Mouse (Mus musculus) kidney, adult 8-10 months (tissue): ENCODE data around the gene Fam83g.
"Not testable (repeated sequence)": the region's sequence is repeated elsewhere in the genome, so short reads cannot be mapped to it uniquely, and the experiment has no call there.

Experiments
- DNase-seq, 2 experiments: peaks; one replicate each; pipeline ENCODE4 v3.0.0; 2022

The Fam83g gene

DNA sequence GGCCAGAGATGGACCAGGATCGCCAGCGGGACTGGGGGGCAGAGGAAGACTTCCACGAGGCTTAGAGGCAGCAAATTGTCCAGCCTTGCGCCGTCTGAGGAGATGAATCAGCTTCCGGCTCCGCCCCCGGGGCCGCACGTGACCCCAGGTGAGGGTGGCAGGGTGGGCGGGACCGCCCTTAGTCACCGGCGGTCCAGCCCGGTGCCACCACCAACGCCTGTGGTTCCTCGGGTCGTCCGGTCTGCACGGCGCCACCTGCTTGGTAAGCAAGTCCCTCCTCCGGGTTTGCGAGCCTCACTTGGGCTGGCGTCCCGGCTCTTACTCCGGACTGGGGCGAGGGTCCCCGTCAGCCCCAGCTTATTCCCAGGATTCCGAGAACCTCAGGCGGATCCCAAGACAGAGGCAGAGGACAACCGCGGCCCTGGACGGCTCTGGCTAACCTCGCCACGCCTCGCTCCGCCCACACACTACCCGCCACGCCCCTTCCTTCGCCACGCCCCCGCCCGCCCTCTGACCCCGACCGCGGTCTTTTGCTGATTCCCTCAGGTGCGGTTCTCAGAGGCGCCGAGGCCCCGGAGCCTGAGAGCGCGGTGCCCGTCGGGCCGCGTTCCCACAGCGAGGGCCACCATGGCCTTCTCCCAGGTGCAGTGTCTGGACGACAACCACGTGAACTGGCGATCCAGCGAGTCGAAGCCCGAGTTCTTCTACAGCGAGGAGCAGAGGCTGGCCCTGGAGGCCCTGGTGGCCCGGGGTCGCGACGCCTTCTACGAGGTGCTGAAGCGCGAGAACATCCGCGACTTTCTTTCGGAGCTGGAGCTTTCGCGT, at the start of gene Fam83g:
Gene Fam83g (plus strand): TSS at position 185 of the 825 bp plus-strand sequence.
- peak; percentile 67 to 85 for DNase-seq

GRCm38 (mm10) chr11:61636309-61636708, 47.6 kb upstream of the Fam83g start:
- peak; percentile 30 to 50 for DNase-seq

DNA sequence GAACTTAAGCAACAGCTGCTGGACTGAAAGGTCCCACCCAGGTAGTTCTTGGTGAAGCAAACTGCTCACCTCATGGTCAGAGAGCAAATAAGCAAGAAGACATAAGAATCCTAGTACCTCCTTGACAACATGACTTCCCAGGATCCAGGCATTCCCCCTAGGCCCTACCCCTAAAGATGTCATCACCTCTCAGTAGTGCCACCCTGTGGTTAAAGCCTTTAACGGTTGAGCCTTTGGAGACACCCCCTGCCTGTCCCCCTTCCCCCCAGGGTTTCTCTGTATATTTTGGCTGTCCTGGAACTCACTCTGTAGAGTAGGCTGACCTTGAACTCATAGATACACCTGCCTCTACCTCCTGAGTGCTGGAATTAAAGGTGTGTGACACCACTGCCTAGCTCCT, 46.5 kb upstream of the Fam83g start:
- no peak for DNase-seq

GRCm38 (mm10) chr11:61637856-61638255, 46.0 kb upstream of the Fam83g start:
- no peak for DNase-seq

GRCm38 (mm10) chr11:61638764-61639536, 44.9 kb upstream of the Fam83g start:
- no peak for DNase-seq

- no peak for DNase-seq
Observed at GRCm38 (mm10) chr11:61639601-61640177, 44.2 kb upstream of the Fam83g start.

DNA sequence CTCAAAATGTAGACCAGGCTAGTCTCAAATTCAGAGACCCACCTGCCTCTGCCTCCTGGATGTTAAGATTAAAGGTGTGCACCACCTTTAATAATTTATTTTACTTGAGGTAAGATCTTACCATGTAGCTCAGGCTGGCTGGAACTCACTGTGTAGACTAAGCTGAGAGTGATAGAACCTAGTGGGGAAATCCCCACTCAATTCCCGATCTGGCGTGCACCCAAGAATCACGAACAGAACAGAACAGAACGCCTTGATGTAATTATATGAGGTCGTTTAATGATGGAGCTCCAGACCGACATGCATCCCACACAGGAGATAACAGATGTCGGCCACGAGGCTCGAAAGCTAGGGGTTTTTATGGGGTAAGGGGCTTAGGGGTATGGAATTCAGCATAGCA, 43.3 kb upstream of the Fam83g start:
- not testable (repeated sequence) for DNase-seq

DNA sequence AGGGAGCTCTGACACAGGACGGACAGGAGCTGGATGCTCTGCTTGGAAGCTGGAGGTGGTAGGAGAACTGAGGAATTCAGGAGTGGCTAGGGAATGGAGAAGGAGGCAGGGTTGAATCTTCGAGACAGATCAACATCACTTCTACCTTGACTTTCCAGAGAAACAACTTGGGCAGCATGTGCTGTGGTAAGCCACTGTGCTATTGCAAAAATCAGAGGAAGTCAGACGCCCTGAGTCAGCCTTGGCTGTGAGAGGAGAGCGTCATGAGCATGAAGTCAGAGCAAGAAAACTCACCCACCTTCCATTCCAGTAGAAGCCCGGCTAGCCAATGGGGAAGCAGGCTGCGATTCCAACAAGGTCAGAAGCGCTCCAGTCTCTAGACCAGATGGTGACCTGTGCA, 41.8 kb upstream of the Fam83g start:
- DNase-seq, result no peak

- DNase-seq, result peak in 1 of 2 experiments; percentile 41
Observed at GRCm38 (mm10) chr11:61643184-61643961, 40.5 kb upstream of the Fam83g start.

DNA sequence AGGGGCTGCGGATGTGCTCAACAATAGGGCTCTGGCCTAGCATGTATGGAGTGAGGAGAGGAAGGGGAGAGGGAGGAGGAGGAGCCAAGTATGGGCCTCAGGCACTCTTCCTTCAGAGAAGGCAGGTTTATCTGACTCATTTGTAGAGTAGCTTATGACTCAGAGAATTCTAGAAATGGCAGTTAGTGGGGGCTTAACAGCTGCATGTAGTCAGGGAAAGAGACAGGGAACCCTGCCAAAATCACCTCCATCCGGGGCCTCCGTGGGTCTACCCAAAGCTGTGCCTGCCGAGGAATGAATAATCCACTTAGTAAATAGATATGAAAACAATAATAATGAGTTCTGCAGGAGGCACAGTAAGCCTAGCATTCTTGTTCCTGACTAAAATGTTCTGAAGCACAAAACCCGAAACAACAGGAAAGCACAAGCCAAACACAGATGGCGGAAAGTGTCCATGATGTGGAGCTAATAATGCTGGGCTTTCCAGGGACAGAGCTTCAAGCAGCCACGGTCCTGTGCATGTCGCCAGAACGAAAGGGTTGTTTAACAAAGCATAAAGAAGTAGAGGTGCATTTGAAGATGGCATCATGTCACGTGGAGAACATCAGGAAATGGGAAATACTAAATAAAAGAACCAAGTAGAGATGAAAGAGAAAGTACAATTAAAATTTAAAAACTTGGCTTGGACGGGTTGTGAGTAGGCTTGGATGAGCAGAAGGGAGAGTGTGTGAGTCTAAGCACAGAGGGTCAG, 39.1 kb upstream of the Fam83g start:
- DNase-seq, result no peak

DNA sequence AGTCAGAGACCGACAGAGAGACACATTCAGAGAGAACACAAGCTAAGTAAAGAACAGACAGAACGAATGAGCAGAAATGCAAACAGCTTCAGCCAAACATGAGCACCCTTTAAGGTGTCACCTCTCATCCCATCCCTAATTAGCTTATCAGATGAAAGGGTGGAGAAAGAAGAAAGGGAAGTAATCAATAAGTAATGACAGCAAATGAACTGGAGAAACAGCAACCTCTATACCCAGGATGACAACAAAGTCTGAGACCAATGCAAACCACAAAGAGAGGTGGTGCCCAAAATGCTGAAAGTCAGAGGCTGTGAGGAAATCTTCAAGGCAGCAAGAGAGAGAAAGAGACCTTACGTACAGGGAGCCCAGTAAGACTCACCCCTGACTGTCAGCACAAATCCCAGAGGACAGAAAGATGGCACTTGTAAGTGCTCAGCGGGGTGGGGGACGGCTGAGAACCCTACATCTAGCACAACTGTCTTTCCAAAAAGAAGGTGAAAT, 38.5 kb upstream of the Fam83g start:
- no peak for DNase-seq

GRCm38 (mm10) chr11:61646499-61647039, 37.3 kb upstream of the Fam83g start:
- no peak for DNase-seq

GRCm38 (mm10) chr11:61647110-61647910, 36.6 kb upstream of the Fam83g start:
- DNase-seq, result no peak

GRCm38 (mm10) chr11:61647956-61648748, 35.7 kb upstream of the Fam83g start:
- DNase-seq, result peak; percentile 47 to 57

GRCm38 (mm10) chr11:61648749-61649115, 35.2 kb upstream of the Fam83g start:
- DNase-seq, result no peak

- DNase-seq, result no peak
Observed at GRCm38 (mm10) chr11:61649163-61649580, 34.7 kb upstream of the Fam83g start.

GRCm38 (mm10) chr11:61649626-61650025, 34.3 kb upstream of the Fam83g start:
- no peak for DNase-seq

DNA sequence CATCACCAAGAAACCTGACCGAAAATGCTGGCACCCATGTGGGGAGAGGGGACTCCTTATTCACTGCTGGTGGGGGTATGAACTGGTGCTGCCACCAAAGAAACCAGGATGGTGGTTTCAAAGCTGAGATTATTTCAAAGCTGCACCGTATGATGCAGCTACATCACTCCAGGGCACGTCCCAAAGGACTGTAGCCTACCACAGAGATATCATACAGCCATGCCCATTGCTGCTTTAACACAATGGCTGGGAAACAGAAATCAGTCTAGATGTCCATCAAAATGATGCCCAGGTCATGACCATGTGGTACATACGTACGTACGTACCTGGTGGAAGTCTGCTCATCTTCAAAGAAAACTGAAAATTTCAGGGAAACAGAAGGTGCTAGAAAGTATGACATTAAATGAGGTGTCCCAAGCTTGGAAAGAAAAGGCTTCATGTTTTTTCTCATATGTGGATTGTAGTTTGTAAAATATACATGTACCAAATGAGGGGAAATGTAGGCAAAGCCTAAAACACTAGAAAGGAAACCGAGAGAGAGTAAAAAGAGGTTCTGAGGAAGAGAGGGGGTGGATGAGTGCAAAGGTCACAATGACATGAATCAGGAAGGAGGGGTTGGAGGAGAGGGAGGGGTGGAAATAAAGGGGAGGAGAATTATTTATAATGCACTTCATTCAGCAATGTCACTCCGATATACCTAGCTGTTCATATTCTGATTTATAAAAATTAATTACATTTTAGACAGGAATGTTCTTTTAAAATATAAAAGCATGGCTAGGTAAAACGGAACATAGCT, 33.2 kb upstream of the Fam83g start:
- DNase-seq, result no peak

GRCm38 (mm10) chr11:61652216-61652615, 31.7 kb upstream of the Fam83g start:
- no peak for DNase-seq
